Mouse (Mus musculus) ES-E14 (cell line): ENCODE results near the gene AY074887.

ENCODE experiments used
- CHD2 ChIP-seq: IDR thresholded peaks from 2 replicates; pipeline ENCODE4 v1.6.1; 2014; ENCODE audit warnings: mild to moderate bottlenecking, low read depth, low read length, inconsistent platforms
- MAFK ChIP-seq: IDR thresholded peaks from 2 replicates; pipeline ENCODE4 v1.6.1; 2014; ENCODE audit warnings: mild to moderate bottlenecking, low read depth, low read length, inconsistent platforms; ENCODE audit not compliant: insufficient read depth
- ZNF384 ChIP-seq: IDR thresholded peaks from 2 replicates; pipeline ENCODE4 v1.6.1; 2012; ENCODE audit warnings: low read depth, low read length, inconsistent platforms

GRCm38 (mm10) chr9:54915576-54915975 is 35.2 kb downstream of the AY074887 start:
- TF ChIP-seq MAFK (no peak), ZNF384 (no peak), CHD2 (no peak)
